Mouse (Mus musculus): ENCODE data around the gene Ermard. TPM values are rescaled to one million over a fixed set of nuclear protein-coding genes. Genes with fewer than 3 reads are reported as not detected.

The Ermard gene
- polyA plus RNA-seq, 1 experiment from 2014 or later, result 96.9 TPM

DNA sequence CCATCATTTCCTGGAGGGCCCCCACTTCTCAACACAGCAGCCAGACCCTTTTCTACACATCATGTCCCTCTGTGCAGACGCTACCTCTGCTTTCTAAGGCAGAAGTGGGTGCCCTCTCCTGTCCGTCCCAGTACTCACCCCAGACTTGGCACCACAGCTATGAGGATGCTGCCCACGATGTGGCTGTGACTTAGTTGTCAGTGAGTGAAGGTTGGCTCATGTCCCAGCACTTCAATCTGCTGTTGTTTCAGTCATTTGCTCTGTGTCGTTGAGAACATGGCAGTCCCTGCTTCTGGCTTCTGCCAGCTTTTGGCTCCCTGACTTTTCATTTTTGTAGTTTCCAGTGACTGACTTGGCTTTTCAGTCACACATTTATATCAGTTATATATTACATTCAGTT is 14.9 kb downstream of the Ermard start:
- H3K9me3 ChIP-seq (ENCODE audit: control insufficient read depth, low read length), result no peaks in the 10 kb centered on the region
- no peak overlapping the region for H3K4me2 ChIP-seq (replicated peaks; ENCODE audit: low read depth, low read length)
- H3K27me3 ChIP-seq (ENCODE audit: control insufficient read depth, insufficient read depth, low read length), result no peaks in the 10 kb centered on the region
- H3K4me3 ChIP-seq (ENCODE audit: low read length), result no peak overlapping the region
- 85% methylated on average over 4 of the region's 4 CpGs for WGBS
- no peaks in the 10 kb centered on the region for H3K4me1 ChIP-seq (ENCODE audit: control insufficient read depth, insufficient read depth, low read length)
- H3K27ac ChIP-seq (ENCODE audit: low read depth, low read length), result no peak overlapping the region
- no peak overlapping the region for H3K9ac ChIP-seq (ENCODE audit: low read depth, low read length)
- peaks cover 31% of the 10 kb centered on the region; the same call in 1 of the 2 replicates for H3K36me3 ChIP-seq (ENCODE audit: control insufficient read depth, insufficient read depth, low read length)
- no peak for ATAC-seq (ENCODE audit: low FRiP score, low TSS enrichment)

DNA sequence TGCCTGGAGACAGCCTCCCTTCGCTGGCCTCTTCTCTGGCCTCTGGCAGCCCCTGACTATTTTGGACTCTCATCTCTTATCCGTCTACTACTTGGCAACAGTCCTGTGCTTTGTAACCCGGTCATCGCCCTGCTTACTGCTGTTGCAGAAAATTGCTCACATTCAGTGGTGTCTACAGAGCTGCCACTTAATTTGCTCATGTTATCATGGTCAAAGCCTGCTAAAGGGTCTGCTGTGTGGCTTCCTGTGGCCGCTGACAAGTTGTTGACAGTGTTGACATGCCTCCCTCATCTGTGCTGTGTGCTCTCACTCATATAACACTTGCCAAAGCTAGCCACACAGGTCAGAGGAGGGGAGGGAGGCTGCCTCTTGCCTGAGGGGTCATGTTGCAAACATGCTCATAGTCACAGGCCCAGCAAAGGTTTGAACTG is 17.2 kb downstream of the Ermard start:
- Histone ChIP-seq H3K27ac (ENCODE audit: low read depth, low read length) (no peak overlapping the region), H3K4me3 (ENCODE audit: low read length) (no peak overlapping the region), H3K9me3 (ENCODE audit: control insufficient read depth, low read length) (no peaks in the 10 kb centered on the region), H3K4me1 (ENCODE audit: control insufficient read depth, insufficient read depth, low read length) (no peaks in the 10 kb centered on the region), H3K4me2 (replicated peaks; ENCODE audit: low read depth, low read length) (no peak overlapping the region), H3K27me3 (ENCODE audit: control insufficient read depth, insufficient read depth, low read length) (no peaks in the 10 kb centered on the region), H3K9ac (ENCODE audit: low read depth, low read length) (no peak overlapping the region), H3K36me3 (ENCODE audit: control insufficient read depth, insufficient read depth, low read length) (peaks cover 39% of the 10 kb centered on the region; the same call in 1 of the 2 replicates)
- no peak for ATAC-seq (ENCODE audit: low FRiP score, low TSS enrichment)
- 87% methylated on average over 5 of the region's 5 CpGs for WGBS

DNA sequence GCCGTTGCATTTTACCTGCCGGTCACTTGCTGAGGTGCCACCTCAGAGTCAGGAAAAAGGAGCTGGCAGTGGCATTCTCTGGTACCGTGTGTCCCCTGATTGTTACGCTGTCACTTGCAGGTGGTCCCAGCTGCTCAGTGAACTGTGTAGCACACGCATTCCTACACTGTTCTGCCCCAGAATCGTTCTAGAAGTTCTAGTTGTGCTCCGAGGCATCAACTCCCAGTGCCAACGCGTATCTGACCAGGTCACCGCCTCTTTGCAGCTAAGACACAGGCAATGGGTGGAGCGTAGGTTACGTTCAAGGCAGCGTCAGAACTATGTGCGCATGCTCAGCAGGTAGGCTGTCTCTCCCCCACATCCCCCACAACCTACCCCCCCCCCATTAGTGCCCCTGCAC is 18.6 kb downstream of the Ermard start:
- no peak overlapping the region for H3K4me2 ChIP-seq (replicated peaks; ENCODE audit: low read depth, low read length)
- no peak overlapping the region for H3K4me3 ChIP-seq (ENCODE audit: low read length)
- no peak overlapping the region for H3K27ac ChIP-seq (ENCODE audit: low read depth, low read length)
- 90% methylated on average over 14 of the region's 14 CpGs for WGBS
- no peaks in the 10 kb centered on the region for H3K27me3 ChIP-seq (ENCODE audit: control insufficient read depth, insufficient read depth, low read length)
- H3K4me1 ChIP-seq (ENCODE audit: control insufficient read depth, insufficient read depth, low read length), result no peaks in the 10 kb centered on the region
- peaks cover 47% of the 10 kb centered on the region; the same call in 1 of the 2 replicates for H3K36me3 ChIP-seq (ENCODE audit: control insufficient read depth, insufficient read depth, low read length)
- no peak for ATAC-seq (ENCODE audit: low FRiP score, low TSS enrichment)
- no peak overlapping the region for H3K9ac ChIP-seq (ENCODE audit: low read depth, low read length)
- no peaks in the 10 kb centered on the region for H3K9me3 ChIP-seq (ENCODE audit: control insufficient read depth, low read length)

DNA sequence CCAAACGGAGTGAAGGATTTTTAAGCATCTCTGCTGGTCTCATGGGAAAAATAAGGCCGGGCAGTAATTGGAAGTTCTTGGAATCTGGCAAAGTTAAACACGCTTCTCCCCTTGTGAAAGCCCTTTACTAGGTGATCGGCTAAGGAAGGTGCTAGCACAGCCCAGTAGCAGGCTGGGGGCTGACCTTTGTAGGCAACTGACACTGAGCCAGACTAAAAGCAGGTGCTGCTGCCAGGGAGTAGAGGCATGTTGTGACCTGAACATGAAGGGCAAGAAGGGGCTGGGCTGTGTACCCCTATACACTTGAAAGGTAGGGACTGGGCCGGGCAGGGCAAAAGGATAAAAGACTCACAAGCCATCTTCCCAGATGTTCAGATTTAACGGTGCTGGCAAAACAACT is 19.3 kb downstream of the Ermard start:
- H3K4me1 ChIP-seq (ENCODE audit: control insufficient read depth, insufficient read depth, low read length), result no peaks in the 10 kb centered on the region
- H3K27ac ChIP-seq (ENCODE audit: low read depth, low read length), result no peak overlapping the region
- H3K9me3 ChIP-seq (ENCODE audit: control insufficient read depth, low read length), result no peaks in the 10 kb centered on the region
- no peak overlapping the region for H3K4me3 ChIP-seq (ENCODE audit: low read length)
- no peak overlapping the region for H3K9ac ChIP-seq (ENCODE audit: low read depth, low read length)
- no peaks in the 10 kb centered on the region for H3K27me3 ChIP-seq (ENCODE audit: control insufficient read depth, insufficient read depth, low read length)
- ATAC-seq (ENCODE audit: low FRiP score, low TSS enrichment), result no peak
- WGBS, result 84% methylated on average over 6 of the region's 6 CpGs
- no peak overlapping the region for H3K4me2 ChIP-seq (replicated peaks; ENCODE audit: low read depth, low read length)
- peaks cover 47% of the 10 kb centered on the region; the same call in 1 of the 2 replicates for H3K36me3 ChIP-seq (ENCODE audit: control insufficient read depth, insufficient read depth, low read length)

DNA sequence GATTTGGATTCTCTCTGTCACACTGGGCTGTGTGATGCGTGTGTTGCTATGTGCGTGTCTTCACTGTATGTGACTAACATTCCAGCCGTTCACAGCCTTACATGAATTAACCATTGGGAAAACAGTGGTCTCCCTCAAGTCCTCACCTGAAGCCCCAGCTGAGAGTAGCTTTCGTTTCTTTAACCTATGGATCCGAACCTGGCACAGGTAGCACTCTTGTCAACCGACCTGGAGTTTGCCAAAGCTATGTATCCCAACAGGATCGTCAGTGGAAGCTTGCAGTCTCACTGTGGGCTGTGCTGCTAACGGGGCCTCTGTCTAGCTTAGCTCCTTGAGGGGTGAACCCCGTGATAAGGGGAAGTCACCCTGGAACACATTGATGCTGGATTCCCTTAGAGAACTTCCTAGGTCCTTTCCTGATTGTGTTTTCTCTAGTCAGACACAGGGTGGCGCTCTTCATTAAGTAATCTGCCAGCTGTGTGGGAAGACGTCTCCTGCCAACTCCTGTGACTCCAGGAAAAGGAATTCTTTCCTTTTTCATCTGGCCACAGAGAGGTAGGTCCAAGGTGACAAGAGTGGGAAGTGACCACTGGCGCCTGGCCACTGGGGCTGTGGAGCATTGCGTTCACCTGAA is 24.5 kb downstream of the Ermard start:
- H3K4me2 ChIP-seq (replicated peaks; ENCODE audit: low read depth, low read length), result peak overlapping the region; percentile 26; the same call in 1 of the 2 replicates
- H3K36me3 ChIP-seq (ENCODE audit: control insufficient read depth, insufficient read depth, low read length), result peaks cover 19% of the 10 kb centered on the region; the same call in 1 of the 2 replicates
- no peaks in the 10 kb centered on the region for H3K27me3 ChIP-seq (ENCODE audit: control insufficient read depth, insufficient read depth, low read length)
- 39% methylated on average over 13 of the region's 13 CpGs for WGBS
- H3K4me1 ChIP-seq (ENCODE audit: control insufficient read depth, insufficient read depth, low read length), result peaks cover 3% of the 10 kb centered on the region; the same call in 1 of the 2 replicates
- no peaks in the 10 kb centered on the region for H3K9me3 ChIP-seq (ENCODE audit: control insufficient read depth, low read length)
- H3K4me3 ChIP-seq (ENCODE audit: low read length), result 0 out of 2 replicates have a peak overlapping the region, but pooled peaks have one; percentile 8
- ATAC-seq (ENCODE audit: low FRiP score, low TSS enrichment), result peak; percentile 79
- no peak overlapping the region for H3K27ac ChIP-seq (ENCODE audit: low read depth, low read length)
- H3K9ac ChIP-seq (ENCODE audit: low read depth, low read length), result no peak overlapping the region; the same call in 1 of the 2 replicates

DNA sequence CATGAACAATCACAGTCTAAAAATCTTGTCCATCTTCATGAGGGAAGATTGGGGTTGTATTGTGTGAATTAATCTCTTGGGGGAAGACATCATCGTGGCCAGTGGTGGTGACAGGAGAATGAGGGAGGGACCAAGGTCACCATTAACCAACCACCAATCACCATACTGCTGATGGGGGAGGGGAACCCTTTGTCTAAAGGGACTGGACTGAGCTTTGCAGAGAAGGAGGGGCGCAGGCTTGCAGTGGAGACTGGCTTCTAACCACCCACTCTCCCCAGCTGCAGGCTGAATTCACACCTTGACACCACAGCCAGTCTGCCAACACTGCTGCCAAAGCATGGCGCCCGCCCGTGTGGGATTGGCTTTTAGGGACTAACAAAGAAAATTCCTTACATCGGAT is 25.1 kb downstream of the Ermard start:
- H3K4me3 ChIP-seq (ENCODE audit: low read length), result 0 out of 2 replicates have a peak overlapping the region, but pooled peaks have one; percentile 8
- no peak overlapping the region; the same call in 1 of the 2 replicates for H3K9ac ChIP-seq (ENCODE audit: low read depth, low read length)
- peak; percentile 83 for ATAC-seq (ENCODE audit: low FRiP score, low TSS enrichment)
- H3K9me3 ChIP-seq (ENCODE audit: control insufficient read depth, low read length), result no peaks in the 10 kb centered on the region
- H3K27ac ChIP-seq (ENCODE audit: low read depth, low read length), result no peak overlapping the region
- WGBS, result 29% methylated on average over 6 of the region's 6 CpGs
- no peaks in the 10 kb centered on the region for H3K27me3 ChIP-seq (ENCODE audit: control insufficient read depth, insufficient read depth, low read length)
- peaks cover 3% of the 10 kb centered on the region; the same call in 1 of the 2 replicates for H3K4me1 ChIP-seq (ENCODE audit: control insufficient read depth, insufficient read depth, low read length)
- peaks cover 16% of the 10 kb centered on the region; the same call in 1 of the 2 replicates for H3K36me3 ChIP-seq (ENCODE audit: control insufficient read depth, insufficient read depth, low read length)
- H3K4me2 ChIP-seq (replicated peaks; ENCODE audit: low read depth, low read length), result peak overlapping the region; percentile 26; the same call in 1 of the 2 replicates

DNA sequence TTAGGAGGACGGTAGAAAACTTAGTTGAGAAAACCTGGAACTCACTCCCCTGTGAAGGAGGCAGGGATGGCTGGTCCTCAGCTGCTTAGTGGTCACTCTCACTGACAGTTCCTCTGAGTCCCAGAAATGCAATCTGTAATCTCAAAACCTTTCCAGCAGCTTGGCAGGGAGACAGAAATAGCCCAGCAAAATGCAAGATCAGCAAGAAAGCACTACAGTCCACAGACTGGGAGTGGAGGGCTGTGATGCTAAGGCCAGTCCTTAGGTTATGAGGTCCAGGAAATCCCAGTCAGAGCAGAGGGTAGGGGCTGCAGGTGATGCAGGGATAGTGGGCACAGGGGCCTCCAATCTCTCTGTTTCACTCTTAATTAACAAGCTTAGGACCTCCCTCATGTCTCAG is 25.9 kb downstream of the Ermard start:
- Histone ChIP-seq H3K27ac (ENCODE audit: low read depth, low read length) (no peak overlapping the region), H3K4me3 (ENCODE audit: low read length) (no peak overlapping the region), H3K4me2 (replicated peaks; ENCODE audit: low read depth, low read length) (no peak overlapping the region), H3K9ac (ENCODE audit: low read depth, low read length) (no peak overlapping the region), H3K27me3 (ENCODE audit: control insufficient read depth, insufficient read depth, low read length) (no peaks in the 10 kb centered on the region), H3K4me1 (ENCODE audit: control insufficient read depth, insufficient read depth, low read length) (peaks cover 3% of the 10 kb centered on the region; the same call in 1 of the 2 replicates), H3K9me3 (ENCODE audit: control insufficient read depth, low read length) (no peaks in the 10 kb centered on the region), H3K36me3 (ENCODE audit: control insufficient read depth, insufficient read depth, low read length) (peaks cover 14% of the 10 kb centered on the region; the same call in 1 of the 2 replicates)
- WGBS, result 47% methylated on average over 1 of the region's 1 CpGs
- no peak for ATAC-seq (ENCODE audit: low FRiP score, low TSS enrichment)

DNA sequence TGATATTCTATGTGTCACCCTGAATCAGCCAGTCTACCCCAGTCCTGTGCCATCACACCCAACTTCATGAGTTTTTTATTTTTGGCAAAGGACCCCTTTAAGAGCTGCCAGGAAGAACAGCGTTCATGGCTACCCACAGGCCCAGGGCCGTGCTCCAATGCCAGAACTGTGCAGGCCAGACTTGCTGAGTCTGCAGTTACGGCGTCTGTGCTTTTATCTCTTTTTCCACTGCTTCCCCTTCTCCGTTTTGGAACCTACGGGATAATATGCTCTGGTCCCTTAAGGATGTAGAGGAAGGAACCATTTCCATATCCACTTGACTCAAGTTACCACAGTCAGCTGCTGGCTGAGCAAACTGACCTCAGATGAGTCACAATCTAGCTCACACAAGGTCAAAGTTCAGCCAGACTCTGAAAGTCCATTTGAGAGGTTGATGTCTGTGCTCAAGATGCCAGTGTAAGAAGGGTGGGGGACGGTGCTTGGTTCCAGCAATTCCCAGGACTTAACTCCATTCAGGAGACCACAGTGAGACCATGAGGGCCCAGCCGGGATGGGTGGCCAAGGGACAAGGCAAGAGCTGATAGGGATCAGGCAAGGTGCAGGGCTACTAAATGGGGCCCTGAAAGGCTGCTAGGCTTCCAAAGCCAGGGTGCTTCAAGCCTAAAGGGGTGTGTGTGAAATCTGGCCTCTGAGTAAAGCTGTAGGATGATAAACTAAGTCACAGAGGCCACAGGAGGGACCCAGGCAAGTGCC is 27.2 kb downstream of the Ermard start:
- H3K4me2 ChIP-seq (replicated peaks; ENCODE audit: low read depth, low read length), result no peak overlapping the region
- no peak for ATAC-seq (ENCODE audit: low FRiP score, low TSS enrichment)
- no peak overlapping the region for H3K27ac ChIP-seq (ENCODE audit: low read depth, low read length)
- H3K36me3 ChIP-seq (ENCODE audit: control insufficient read depth, insufficient read depth, low read length), result peaks cover 8% of the 10 kb centered on the region; the same call in 1 of the 2 replicates
- WGBS, result 34% methylated on average over 8 of the region's 8 CpGs
- H3K4me1 ChIP-seq (ENCODE audit: control insufficient read depth, insufficient read depth, low read length), result peaks cover 3% of the 10 kb centered on the region; the same call in 1 of the 2 replicates
- H3K27me3 ChIP-seq (ENCODE audit: control insufficient read depth, insufficient read depth, low read length), result no peaks in the 10 kb centered on the region
- H3K9me3 ChIP-seq (ENCODE audit: control insufficient read depth, low read length), result no peaks in the 10 kb centered on the region
- no peak overlapping the region for H3K4me3 ChIP-seq (ENCODE audit: low read length)
- H3K9ac ChIP-seq (ENCODE audit: low read depth, low read length), result no peak overlapping the region

DNA sequence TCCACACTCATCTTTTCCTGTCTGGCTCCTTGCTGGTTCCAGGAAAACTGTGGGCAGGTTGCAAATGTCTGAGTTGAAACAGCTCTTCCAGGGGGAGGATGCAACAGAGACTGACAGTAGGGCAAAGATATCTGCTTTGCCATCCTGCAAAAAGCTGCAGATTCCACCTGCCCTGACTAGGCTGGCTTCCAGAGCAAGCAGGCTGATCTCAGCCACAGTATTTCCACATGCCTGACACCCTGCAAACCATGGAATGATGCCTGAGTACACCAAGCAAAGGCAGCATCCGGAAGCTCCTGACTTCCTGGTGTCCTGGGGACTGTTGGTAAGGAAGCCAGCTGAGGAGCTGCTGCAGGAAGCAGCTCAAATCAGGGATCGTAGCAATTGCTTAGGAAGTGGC is 28.1 kb downstream of the Ermard start:
- Histone ChIP-seq H3K9me3 (ENCODE audit: control insufficient read depth, low read length) (no peaks in the 10 kb centered on the region), H3K4me2 (replicated peaks; ENCODE audit: low read depth, low read length) (no peak overlapping the region), H3K9ac (ENCODE audit: low read depth, low read length) (no peak overlapping the region), H3K4me3 (ENCODE audit: low read length) (no peak overlapping the region), H3K27me3 (ENCODE audit: control insufficient read depth, insufficient read depth, low read length) (no peaks in the 10 kb centered on the region), H3K27ac (ENCODE audit: low read depth, low read length) (no peak overlapping the region), H3K36me3 (ENCODE audit: control insufficient read depth, insufficient read depth, low read length) (peaks cover 2% of the 10 kb centered on the region; the same call in 1 of the 2 replicates), H3K4me1 (ENCODE audit: control insufficient read depth, insufficient read depth, low read length) (peaks cover 3% of the 10 kb centered on the region; the same call in 1 of the 2 replicates)
- WGBS, result 54% methylated on average over 2 of the region's 2 CpGs
- no peak for ATAC-seq (ENCODE audit: low FRiP score, low TSS enrichment)

All from kidney, embryonic 14.5 days (tissue).